ENCODE assay signal across 26 mouse cellular contexts in the genomic region with DNA sequence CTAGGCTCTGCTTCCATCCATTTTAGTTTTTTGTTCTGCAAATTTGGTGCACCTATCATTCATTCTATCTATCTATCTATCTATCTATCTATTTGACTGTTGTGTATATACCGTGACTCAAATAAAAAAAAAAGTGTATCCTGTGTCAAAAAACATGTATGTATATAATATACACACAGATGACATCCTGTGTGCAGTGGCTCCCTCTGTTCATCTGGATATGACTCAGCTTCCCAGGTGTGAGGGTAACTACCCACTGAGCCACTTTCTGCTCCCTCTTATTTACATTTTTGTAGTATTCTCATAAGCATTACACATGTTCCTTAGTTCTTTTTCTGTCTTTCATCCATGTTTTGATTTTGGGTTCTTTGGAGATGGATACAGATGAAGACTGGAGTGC.
"Had no signal": no experiment of that assay in that cellular context is flagged by ENCODE, and none has a peak within 500 bp of the region (broad histone marks: within the 10 kb centered on the region; RNA-seq: fewer than 3 reads in every experiment).

No protein-coding gene starts in this region.

- ATAC-seq: forebrain, embryonic 13.5 days; forebrain, embryonic 15.5 days; forebrain, embryonic 16.5 days; forebrain, postnatal 0 days had no signal

- H3K9me3 ChIP-seq: embryonic facial prominence, embryonic 10.5 days; embryonic facial prominence, embryonic 12.5 days; embryonic facial prominence, embryonic 13.5 days; embryonic facial prominence, embryonic 15.5 days; forebrain, embryonic 10.5 days; forebrain, embryonic 12.5 days; forebrain, embryonic 13.5 days; forebrain, embryonic 15.5 days had no signal

- H3K9ac ChIP-seq: embryonic facial prominence, embryonic 12.5 days; embryonic facial prominence, embryonic 13.5 days; embryonic facial prominence, embryonic 15.5 days; forebrain, embryonic 12.5 days; forebrain, embryonic 13.5 days; forebrain, embryonic 15.5 days; forebrain, postnatal 0 days had no signal

- H3K4me1 ChIP-seq: embryonic facial prominence, embryonic 10.5 days; embryonic facial prominence, embryonic 12.5 days; embryonic facial prominence, embryonic 13.5 days; embryonic facial prominence, embryonic 15.5 days; forebrain, embryonic 10.5 days; forebrain, embryonic 12.5 days; forebrain, embryonic 13.5 days; forebrain, embryonic 15.5 days had no signal

- H3K27ac ChIP-seq: embryonic facial prominence, embryonic 10.5 days; embryonic facial prominence, embryonic 12.5 days; embryonic facial prominence, embryonic 13.5 days; embryonic facial prominence, embryonic 15.5 days; forebrain, embryonic 10.5 days; forebrain, embryonic 12.5 days; forebrain, embryonic 13.5 days; forebrain, embryonic 15.5 days; gastrocnemius, adult 2 months; heart, adult 2 months had no signal

- H3K27me3 ChIP-seq: embryonic facial prominence, embryonic 12.5 days; embryonic facial prominence, embryonic 13.5 days; embryonic facial prominence, embryonic 15.5 days; forebrain, embryonic 12.5 days; forebrain, embryonic 13.5 days; forebrain, embryonic 15.5 days had no signal

- DNase-seq: cerebellum, adult 9-11 months; cerebellum, postnatal 10 days; cerebellum, postnatal 14 days; cerebellum, postnatal 25 days; cerebellum, postnatal 36 days; embryo, embryonic 11 days; forebrain, postnatal 0 days; gastrocnemius, adult 2 months; gastrocnemius, postnatal 10 days; gastrocnemius, postnatal 14 days; gastrocnemius, postnatal 25 days; gastrocnemius, postnatal 36 days; heart, adult 11 months; heart, adult 18-20 months; heart, adult 2 months had no signal

- H3K4me2 ChIP-seq: embryonic facial prominence, embryonic 12.5 days; embryonic facial prominence, embryonic 13.5 days; embryonic facial prominence, embryonic 15.5 days; forebrain, embryonic 12.5 days; forebrain, embryonic 13.5 days; forebrain, embryonic 15.5 days; heart, embryonic 11.5 days had no signal

- H3K4me3 ChIP-seq: embryonic facial prominence, embryonic 10.5 days; embryonic facial prominence, embryonic 12.5 days; embryonic facial prominence, embryonic 13.5 days; embryonic facial prominence, embryonic 15.5 days; erythroblast, embryonic 14.5 days; forebrain, embryonic 10.5 days; forebrain, embryonic 12.5 days; forebrain, embryonic 13.5 days; forebrain, embryonic 15.5 days; gastrocnemius, adult 2 months; heart, adult 2 months had no signal
